Mouse (Mus musculus) embryonic facial prominence, embryonic 15.5 days (tissue): ENCODE data around the gene Gm36028. TPM values are rescaled to one million over a fixed set of nuclear protein-coding genes. Genes with fewer than 3 reads are reported as not detected.

Source experiments
- ATAC-seq: fragments of 200-750 bp; cut with Nextera tagmentation; 2 replicates; pipeline ENCODE4 v1.8.0; 2017; ENCODE audit warnings: low read depth, moderate TSS enrichment; ENCODE audit not compliant: insufficient number of reproducible peaks, low FRiP score, low TSS enrichment
- H3K27ac ChIP-seq: fragments of 300-500 bp; sonication (generic); replicated peaks from 2 replicates; pipeline ENCODE4 v1.5.1; 2015; ENCODE audit warnings: mild to moderate bottlenecking, inconsistent platforms
- H3K27me3 ChIP-seq: fragments of 300-500 bp; sonication (generic); 2 replicates; pipeline ENCODE4 v1.6.1; 2015; ENCODE audit warnings: inconsistent platforms
- H3K36me3 ChIP-seq: fragments of 300-500 bp; sonication (generic); 2 replicates; pipeline ENCODE4 v1.6.1; 2015; ENCODE audit warnings: mild to moderate bottlenecking, inconsistent platforms
- H3K4me1 ChIP-seq: fragments of 300-500 bp; sonication (generic); 2 replicates; pipeline ENCODE4 v1.6.1; 2015; ENCODE audit warnings: inconsistent platforms
- H3K4me2 ChIP-seq: fragments of 300-500 bp; sonication (generic); replicated peaks from 2 replicates; pipeline ENCODE4 v1.6.1; 2015; ENCODE audit warnings: mild to moderate bottlenecking, inconsistent platforms
- H3K4me3 ChIP-seq: fragments of 300-500 bp; sonication (generic); replicated peaks from 2 replicates; pipeline ENCODE4 v1.5.1; 2015; ENCODE audit warnings: mild to moderate bottlenecking, inconsistent platforms
- H3K9ac ChIP-seq: fragments of 300-500 bp; sonication (generic); 2 replicates; pipeline ENCODE4 v1.6.1; 2015; ENCODE audit warnings: inconsistent platforms
- H3K9me3 ChIP-seq: fragments of 300-500 bp; sonication (generic); replicated peaks from 2 replicates; pipeline ENCODE4 v1.6.1; 2016; ENCODE audit warnings: inconsistent platforms
- WGBS: fragments of 180-500 bp; shearing (Covaris S2); methylation state at CpG from one replicate; pipeline ENCODE4 v1.1.7; 2015; 5-methylcytosine and 5-hydroxymethylcytosine counted together
- polyA plus RNA-seq: library from polyadenylated mRNA; unstranded; fragments of >200 nt; fragmentation: Nextera tagmentation; extraction: Ambion mirVana; gene quantifications from 2 replicates; pipeline ENCODE4 v1.2.1, GENCODE M21; 2015

The Gm36028 gene
- polyA plus RNA-seq, 1 experiment from 2014 or later = 0.19 TPM

DNA sequence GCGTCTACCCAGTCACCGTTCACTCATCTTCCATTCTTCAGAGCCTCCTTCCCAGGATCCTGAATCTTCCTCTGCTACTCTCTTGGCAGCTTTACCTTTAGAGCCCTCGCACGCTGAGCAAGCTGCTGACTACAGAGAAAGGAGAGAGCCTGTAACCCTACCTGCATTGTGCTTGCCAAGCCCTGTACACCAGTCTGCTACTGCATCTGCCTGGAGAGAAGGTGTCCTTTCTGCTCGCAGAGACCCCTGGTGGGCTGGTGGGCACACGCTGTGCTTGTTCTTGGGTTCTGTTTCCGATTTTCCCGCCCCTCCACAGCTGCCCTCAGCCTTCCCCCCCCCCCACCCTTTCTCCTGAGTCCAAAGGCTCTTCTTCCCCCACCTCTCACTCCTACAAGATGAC, 53.7 kb downstream of the Gm36028 start:
- 0 out of 2 replicates have a peak, but pooled peaks have one; percentile 25 for ATAC-seq
- Histone ChIP-seq H3K4me2 (no peak overlapping the region), H3K27ac (peak overlapping the region; percentile 82), H3K4me1 (peaks cover 56% of the 10 kb centered on the region), H3K4me3 (no peak overlapping the region), H3K36me3 (peaks cover 28% of the 10 kb centered on the region), H3K9ac (no peak overlapping the region), H3K27me3 (no peaks in the 10 kb centered on the region), H3K9me3 (no peaks in the 10 kb centered on the region)
- WGBS = 50% methylated on average over 8 of the region's 8 CpGs

DNA sequence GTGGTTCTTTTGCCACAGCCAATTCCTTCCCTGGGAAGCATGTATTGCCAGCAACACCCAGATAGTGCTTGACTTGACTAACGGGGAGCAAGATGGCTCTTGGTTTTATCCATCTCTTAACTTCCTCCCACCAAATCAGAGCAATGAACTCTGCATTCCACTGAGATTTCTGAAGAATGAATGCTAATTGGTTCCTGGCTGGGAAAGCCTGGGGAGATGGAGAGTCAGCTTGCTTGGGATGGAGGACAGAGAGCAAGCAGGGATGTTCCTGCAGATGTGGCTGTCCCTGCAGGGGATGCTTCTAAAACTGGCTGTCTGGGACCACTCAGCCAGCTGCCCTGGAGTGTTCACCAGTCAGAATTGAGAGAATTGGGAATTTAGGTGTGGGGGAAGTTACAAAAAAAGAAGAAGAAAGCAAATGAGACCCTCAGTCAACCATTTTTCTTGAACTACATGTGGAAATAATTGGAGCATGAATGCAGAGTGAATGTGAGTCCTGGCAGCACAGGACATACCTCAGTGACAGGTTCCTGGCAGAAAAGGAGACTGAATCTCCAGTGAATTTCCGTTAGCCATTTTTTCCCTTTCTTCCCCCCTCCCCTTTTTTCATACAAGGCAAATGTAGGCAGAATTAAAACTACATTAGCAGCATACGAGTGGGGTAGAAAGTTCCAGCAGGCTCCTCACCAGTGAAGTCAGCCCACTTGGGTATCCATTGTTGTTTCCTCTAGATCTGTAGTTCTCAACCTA, 55.0 kb downstream of the Gm36028 start:
- ATAC-seq = 0 out of 2 replicates have a peak, but pooled peaks have one; percentile 47
- peak overlapping the region; percentile 82 for H3K27ac ChIP-seq
- no peak overlapping the region for H3K4me3 ChIP-seq
- H3K36me3 ChIP-seq = peaks cover 27% of the 10 kb centered on the region
- H3K4me2 ChIP-seq = no peak overlapping the region
- H3K9me3 ChIP-seq = no peaks in the 10 kb centered on the region
- H3K27me3 ChIP-seq = no peaks in the 10 kb centered on the region
- H3K4me1 ChIP-seq = peaks cover 62% of the 10 kb centered on the region
- H3K9ac ChIP-seq = no peak overlapping the region
- 36% methylated on average over 3 of the region's 3 CpGs for WGBS

DNA sequence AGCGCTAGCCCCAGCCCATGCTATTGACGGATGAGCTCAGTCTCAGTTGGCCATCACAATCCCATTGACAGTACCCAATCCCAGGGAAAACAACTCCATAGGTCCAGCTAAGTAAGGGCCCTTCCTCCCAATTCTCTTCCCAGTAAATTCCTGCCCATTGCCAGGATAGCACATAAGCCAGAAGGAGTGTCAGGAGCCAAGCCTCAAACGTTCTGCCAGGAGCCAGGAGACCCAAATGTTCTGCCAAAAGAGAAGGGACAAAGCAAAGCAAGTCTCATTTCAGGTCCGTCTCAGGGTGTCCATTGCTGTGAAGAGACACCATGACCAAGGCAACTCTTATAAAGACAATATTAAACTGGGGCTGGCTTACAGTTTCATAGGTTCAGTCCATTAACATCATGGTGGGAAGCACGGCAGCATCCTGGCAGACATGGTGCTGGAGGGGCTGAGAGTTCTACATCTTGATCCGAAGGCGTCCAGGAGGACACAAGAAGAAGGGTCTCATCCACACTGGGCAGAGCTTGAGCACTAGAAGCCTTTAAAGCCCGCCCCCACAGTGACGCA, 57.5 kb downstream of the Gm36028 start:
- Histone ChIP-seq H3K27me3 (no peaks in the 10 kb centered on the region), H3K36me3 (peaks cover 27% of the 10 kb centered on the region), H3K9ac (no peak overlapping the region), H3K4me2 (no peak overlapping the region), H3K4me3 (no peak overlapping the region), H3K27ac (no peak overlapping the region; the same call in 1 of the 2 replicates), H3K9me3 (no peaks in the 10 kb centered on the region), H3K4me1 (peaks cover 54% of the 10 kb centered on the region)
- ATAC-seq = no peak
- 94% methylated on average over 9 of the region's 9 CpGs for WGBS

- no peak overlapping the region for H3K4me3 ChIP-seq
- H3K4me1 ChIP-seq = peaks cover 48% of the 10 kb centered on the region
- ATAC-seq = no peak
- H3K27me3 ChIP-seq = no peaks in the 10 kb centered on the region
- no peak overlapping the region; the same call in 1 of the 2 replicates for H3K27ac ChIP-seq
- H3K9me3 ChIP-seq = no peaks in the 10 kb centered on the region
- H3K9ac ChIP-seq = no peak overlapping the region
- H3K36me3 ChIP-seq = peaks cover 27% of the 10 kb centered on the region
- WGBS = 46% methylated on average over 4 of the region's 4 CpGs
- H3K4me2 ChIP-seq = no peak overlapping the region
Observed at GRCm38 (mm10) chr16:37802686-37803295, 58.2 kb downstream of the Gm36028 start.

DNA sequence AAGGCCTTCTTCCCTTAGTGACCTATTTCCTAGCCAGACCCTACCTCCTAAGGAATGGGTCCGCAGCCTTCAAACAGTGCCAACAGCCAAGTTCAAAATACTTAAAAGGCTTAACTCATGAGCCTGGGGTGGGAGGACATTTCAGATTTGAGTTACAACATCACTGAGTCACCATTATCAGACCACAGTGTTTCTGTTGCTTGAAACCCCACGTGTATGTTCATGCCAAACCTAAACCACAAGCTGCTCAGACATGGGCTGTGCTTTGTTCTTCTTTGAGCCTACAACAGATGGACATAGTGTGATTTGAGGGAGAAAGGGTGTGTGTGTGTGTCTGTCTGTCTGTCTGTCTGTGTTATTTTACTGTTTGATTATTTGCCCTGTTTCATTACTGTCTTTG, 59.8 kb downstream of the Gm36028 start:
- 0 out of 2 replicates have a peak, but pooled peaks have one; percentile 34 for ATAC-seq
- Histone ChIP-seq H3K4me2 (no peak overlapping the region), H3K36me3 (peaks cover 31% of the 10 kb centered on the region), H3K9ac (no peak overlapping the region), H3K4me1 (peaks cover 31% of the 10 kb centered on the region; the same call in 1 of the 2 replicates), H3K9me3 (no peaks in the 10 kb centered on the region), H3K27me3 (no peaks in the 10 kb centered on the region), H3K4me3 (no peak overlapping the region), H3K27ac (peak overlapping the region; percentile 55; the same call in 1 of the 2 replicates)
- WGBS = 61% methylated on average over 2 of the region's 2 CpGs

Other genes starting within 250 kb of the Gm36028 start
- 48.9 and 54.6 TPM in 2 replicates for gene Ndufb4, start 206.7 kb downstream of the Gm36028 start, polyA plus RNA-seq
- gene Fstl1, start 84.3 kb downstream of the Gm36028 start, polyA plus RNA-seq = 725 and 741 TPM in 2 replicates
- gene Lrrc58, start 7.2 kb upstream of the Gm36028 start, polyA plus RNA-seq = 53.8 and 56.7 TPM in 2 replicates
- 0.23 and 0.39 TPM in 2 replicates for gene Gpr156, start 55.4 kb upstream of the Gm36028 start, polyA plus RNA-seq
- 56.8 and 59.9 TPM in 2 replicates for gene Gsk3b, start 227.9 kb upstream of the Gm36028 start, polyA plus RNA-seq